Mouse (Mus musculus): ENCODE results near the gene Cers3.

Gene Cers3

DNA sequence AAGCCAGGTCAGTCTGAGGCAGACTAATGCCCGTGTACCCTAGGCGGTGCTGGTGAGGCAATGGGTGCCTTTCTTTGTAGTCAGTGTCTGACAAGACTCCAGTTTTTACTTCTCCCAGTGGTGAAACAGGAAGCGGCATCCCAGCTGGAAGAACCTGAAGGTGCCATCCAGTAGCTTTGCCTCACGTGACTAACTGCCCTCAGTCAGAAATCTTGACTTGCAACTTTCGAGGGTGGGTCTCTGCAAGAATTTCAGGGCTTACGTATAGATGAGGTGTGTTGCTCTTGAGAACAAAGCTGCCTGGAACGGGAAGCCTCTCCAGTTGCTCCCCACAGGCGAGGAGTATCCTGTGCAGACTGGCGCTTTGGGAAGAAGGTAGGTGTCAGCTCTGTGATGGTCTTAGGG lies at the start of gene Cers3:
Gene Cers3, plus strand, starts transcription at position 128 of the 405 bp plus-strand sequence.
- no peak for DNase-seq (ENCODE audit: low read depth, low spot score)

DNA sequence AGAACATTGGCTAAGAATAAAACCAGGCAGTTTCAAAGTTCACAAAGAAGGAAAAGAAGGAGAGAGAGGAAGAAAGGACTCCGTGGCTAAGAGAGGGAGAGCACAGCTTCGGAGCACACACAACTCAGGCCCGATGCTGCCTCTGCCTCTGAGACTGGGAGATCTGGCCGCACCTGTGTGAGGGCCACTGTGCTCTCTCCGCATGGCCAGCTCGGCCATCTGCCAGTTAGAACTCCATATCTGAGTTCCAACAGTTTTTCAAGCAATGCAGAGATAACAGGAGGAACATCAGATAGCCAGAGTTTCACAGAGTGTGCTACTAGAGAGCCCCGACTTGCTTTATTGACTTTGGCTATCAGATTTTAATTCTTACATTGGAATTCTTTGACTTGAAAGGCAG lies 48.8 kb upstream of the Cers3 start:
- no peak for DNase-seq (ENCODE audit: low read depth, low spot score)

DNA sequence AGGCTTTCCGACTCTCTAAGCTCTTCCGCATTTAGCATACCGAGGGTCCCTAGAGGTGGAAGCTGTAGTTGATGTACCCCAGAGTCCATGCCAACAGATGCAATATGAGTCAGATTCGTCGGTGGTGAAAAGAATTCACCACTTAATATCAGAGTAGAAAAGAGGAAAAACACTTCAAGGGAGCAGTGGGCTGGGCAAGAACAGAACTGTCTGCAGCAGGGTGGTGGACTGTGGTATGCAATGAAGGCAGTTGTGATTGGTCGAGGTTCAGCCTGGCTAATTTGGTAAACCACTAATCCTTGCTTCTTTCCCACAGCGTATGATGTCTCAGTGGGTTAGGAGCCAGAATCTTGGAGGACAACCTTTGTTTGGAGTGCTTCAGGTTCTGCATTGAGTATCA lies 40.6 kb upstream of the Cers3 start:
- DNase-seq (ENCODE audit: low read depth, low spot score): no peak

GRCm38 (mm10) chr7:66704631-66705030 lies 38.7 kb upstream of the Cers3 start:
- DNase-seq (ENCODE audit: low read depth, low spot score): no peak

GRCm38 (mm10) chr7:66711166-66711565 lies 32.1 kb upstream of the Cers3 start:
- no peak for DNase-seq (ENCODE audit: low read depth, low spot score)

DNA sequence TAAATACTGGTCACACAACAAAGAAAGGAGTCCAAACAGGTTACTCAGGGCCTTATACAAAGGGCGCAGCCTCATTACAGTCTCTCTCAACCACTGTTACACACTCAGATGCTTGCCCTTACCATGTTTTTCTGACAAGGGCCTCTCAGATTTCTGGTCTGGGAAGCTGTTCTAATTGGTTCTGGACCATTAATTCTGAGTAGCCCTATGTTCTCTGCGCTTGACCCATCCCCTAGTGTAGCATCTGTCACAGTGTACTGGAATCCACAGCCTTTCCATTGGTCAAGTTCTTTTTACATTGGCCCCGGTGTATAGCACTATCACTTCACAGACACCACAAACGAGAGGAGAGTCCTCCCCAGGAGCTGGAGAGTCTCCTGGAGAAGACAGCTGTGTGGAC lies 18.8 kb upstream of the Cers3 start:
- no peak for DNase-seq (ENCODE audit: low read depth, low spot score)

DNA sequence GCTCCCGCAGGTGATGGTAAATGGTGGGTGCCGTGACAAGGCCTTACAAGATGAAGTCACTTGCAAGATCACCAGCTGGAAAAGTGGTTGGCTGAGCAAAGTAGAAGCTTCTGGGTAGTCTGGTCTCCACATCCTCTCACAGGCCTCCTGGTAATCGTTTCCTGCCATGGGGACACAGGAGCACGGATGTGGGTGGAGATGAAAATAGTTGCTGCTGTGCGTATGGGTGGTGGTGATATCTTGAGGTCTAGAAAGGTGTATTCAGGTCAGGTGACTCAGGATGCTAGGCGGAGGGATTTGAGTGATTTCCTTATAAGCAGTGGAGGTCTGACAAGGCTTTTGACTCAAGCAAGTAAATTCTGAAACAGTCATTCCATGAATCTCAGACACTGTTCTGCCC lies 18.4 kb upstream of the Cers3 start:
- DNase-seq (ENCODE audit: low read depth, low spot score): no peak

GRCm38 (mm10) chr7:66728072-66728471 lies 15.2 kb upstream of the Cers3 start:
- DNase-seq (ENCODE audit: low read depth, low spot score): no peak

GRCm38 (mm10) chr7:66729232-66729631 lies 14.1 kb upstream of the Cers3 start:
- no peak for DNase-seq (ENCODE audit: low read depth, low spot score)

GRCm38 (mm10) chr7:66733431-66733830 lies 9.9 kb upstream of the Cers3 start:
- DNase-seq (ENCODE audit: low read depth, low spot score): no peak

DNA sequence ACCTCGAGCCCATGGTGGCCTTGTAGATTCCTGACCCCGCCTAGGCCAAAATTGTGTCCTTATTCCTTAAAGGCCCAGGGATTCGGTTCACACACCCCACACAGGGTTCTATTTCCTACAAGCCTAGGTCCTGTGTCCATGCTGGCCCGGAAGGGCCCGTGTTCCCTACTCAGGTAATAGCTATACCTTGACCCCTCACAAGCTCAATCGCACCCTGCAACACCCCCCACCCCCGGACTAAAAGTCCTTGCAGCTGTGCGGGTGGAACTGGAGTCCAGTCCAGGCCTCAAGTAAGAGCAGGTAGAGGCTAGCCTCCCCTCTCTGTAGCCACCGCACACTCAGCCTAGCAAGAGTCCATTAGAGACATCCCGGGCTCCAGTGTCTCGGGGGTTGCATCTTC lies 9.4 kb upstream of the Cers3 start:
- DNase-seq (ENCODE audit: low read depth, low spot score): no peak

GRCm38 (mm10) chr7:66734466-66734865 lies 8.8 kb upstream of the Cers3 start:
- no peak for DNase-seq (ENCODE audit: low read depth, low spot score)

DNA sequence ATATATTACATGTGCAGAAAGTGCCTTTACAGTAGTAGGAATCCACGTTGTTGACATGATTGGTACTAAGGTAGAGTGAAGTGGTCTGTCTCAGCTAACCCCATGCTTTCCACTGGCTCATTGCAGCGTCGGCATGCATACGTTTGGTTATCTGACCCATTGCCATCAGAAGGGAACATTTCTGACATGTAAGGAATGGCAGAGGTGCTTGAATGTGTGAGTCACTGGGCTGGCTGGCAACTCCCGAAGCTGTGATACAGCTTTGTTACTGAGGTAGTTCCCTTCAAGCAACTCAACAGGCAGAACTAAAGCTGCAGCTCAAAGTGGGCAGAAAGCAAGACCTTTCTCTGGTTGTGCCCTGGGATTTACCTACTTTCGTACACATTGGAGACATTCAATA lies 8.3 kb upstream of the Cers3 start:
- DNase-seq (ENCODE audit: low read depth, low spot score): no peak

GRCm38 (mm10) chr7:66737418-66737817 lies 5.9 kb upstream of the Cers3 start:
- no peak for DNase-seq (ENCODE audit: low read depth, low spot score)

DNA sequence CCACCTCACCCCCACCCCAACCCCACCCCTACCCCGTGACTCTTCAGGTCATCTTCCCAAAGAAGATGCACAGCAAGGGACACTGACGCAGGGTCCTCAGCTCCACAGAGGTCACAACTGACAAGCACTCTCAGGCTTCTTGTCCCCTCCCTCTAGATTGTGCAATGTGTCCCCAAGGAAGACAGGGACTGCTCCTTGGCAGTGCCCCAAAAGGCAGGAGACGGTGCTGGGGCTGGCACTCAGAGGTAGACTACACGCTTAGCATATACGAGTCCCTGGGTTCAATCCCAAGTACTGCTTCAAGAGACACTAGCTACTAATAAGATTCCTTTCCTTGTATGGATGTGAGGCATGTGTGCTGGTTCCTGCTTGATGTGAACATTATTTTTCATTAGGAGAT lies 2.3 kb upstream of the Cers3 start:
- DNase-seq (ENCODE audit: low read depth, low spot score): no peak

GRCm38 (mm10) chr7:66741412-66741811 lies 1.9 kb upstream of the Cers3 start:
- no peak for DNase-seq (ENCODE audit: low read depth, low spot score)

DNA sequence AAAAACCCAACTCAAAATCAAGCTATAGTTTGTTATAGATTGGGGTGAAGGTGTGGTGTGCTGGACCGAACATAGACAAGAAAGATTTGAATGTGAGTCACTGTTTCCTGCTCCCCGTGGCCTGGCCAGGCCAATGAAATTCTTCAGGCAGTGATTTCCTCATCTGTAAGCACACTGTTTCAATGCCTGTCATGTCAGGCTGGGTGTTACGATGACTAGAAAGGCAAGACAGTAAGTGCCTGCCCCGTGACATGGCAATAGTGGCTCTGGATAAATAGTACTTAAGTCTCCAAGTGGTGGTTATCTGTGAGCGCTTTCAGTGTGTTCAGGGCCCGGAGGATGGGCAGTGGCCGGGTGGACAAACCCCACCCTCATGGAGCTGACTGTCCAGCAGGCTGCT lies 3.7 kb downstream of the Cers3 start:
- no peak for DNase-seq (ENCODE audit: low read depth, low spot score)

DNA sequence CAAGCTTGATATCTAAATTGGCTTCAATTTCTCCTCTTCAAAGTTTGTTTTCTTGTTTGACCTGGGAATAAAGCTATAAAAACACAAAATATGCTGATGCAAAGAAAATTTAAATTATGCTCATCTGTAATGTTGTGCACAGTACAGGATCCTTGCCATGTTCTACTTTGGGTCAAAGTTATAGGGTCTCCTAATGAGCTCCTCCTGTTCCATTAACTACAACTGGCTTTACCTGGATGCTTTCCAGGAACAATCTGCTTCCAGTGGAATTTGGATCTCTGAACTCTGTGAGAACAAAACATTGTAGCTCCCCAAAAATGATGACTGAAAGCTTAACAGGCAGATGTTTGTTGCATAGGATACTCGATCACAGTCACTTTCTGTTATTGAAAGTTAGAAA lies 6.7 kb downstream of the Cers3 start:
- DNase-seq (ENCODE audit: low read depth, low spot score): no peak

DNA sequence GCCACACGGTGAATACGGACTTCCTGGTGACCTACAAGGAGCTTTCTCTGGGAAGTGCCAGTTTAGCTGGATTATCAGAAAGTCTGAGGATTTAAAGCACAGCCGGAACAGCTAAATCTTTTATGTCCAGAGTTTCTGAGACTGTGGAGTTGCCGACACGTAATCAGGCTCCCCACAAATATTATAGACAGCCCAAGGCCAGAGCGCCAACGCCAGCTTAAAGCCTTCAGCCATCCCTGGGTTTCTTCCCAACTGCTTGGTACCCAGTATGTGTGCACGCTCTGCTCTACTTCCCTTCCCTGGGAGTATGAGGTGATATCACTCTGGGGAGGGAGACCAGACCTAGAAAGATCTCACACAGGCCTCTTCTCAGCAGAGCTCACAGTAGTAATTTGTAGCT lies 10.5 kb downstream of the Cers3 start:
- DNase-seq (ENCODE audit: low read depth, low spot score): no peak

GRCm38 (mm10) chr7:66755611-66756010 lies 12.3 kb downstream of the Cers3 start:
- no peak for DNase-seq (ENCODE audit: low read depth, low spot score)

DNA sequence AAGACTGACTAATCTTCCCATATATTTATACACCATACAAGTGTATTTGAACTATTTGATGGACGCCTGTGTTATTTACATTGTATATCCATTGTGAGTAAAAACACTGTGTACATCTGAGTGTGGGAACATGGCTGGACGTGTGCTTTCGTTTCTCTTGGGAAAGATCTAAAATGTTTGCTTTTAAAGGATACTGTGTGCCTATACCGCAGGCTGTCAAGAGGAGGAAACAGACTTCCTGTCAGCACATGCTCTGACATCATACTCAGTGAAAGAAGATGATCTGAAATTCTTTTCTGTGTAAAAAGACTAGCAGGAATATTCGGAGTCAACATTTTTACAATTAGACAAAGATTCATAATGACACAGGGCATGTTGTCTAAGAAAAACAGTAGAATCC lies 26.6 kb downstream of the Cers3 start:
- no peak for DNase-seq (ENCODE audit: low read depth, low spot score)

DNA sequence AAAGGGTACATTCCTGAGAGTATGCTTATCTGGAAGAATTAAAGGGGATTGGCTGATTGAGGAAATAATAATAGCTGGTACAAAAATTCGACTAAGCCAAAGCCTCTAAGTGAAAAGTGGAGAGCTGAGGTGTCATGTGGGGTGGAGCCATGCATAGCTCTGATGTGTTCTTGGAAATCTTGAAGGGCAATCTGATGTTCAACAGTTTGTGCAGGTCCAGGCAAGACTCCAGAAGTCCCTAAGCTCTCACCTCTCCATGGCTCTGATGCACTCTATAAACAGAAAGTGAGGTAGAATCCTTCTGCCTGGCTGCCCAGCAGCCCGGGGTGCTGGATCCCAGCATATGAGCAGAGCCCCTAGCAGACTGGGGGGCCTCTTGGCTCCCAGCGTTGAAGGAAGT lies 27.4 kb downstream of the Cers3 start:
- DNase-seq (ENCODE audit: low read depth, low spot score): no peak

DNA sequence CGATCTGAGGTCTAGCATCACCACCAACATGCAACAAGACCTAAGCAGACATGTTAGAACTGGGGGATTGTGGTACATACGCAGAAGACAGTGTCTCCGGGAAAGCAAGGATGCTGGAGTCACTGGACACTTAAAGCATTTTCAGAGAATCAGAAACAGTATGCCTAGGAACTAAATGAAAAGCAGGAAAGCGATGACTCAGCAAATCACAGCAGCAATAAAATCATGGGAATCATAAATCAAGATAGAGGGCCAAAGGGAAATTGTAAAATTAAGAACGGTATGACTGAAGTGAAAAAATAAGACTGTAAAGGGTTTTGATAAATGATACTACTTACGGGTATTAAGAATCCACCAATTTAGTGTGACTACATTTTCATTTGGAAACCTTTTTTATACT lies 27.9 kb downstream of the Cers3 start:
- no peak for DNase-seq (ENCODE audit: low read depth, low spot score)

DNA sequence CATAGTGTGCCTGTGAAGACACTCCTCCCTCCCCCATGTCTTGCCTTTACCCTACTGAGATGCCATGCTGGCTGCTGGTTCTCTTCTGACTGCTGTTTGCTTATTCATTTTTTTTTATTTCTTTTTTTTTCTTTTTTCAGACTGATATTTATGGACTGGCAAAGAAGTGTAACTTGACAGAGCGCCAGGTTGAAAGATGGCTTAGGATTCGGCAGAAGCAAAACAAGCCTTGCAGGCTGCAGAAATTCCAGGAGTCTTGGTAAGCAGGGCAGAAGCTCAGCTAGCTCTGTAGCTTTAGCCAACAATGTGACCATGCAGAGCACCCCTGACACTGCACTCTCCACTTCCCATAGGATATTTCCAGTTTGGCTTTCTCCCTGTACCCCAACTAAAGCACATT lies 36.1 kb downstream of the Cers3 start:
- no peak for DNase-seq (ENCODE audit: low read depth, low spot score)

All from c-Kit-negative CD71-positive TER-119-positive erythroid progenitor cells, embryonic 14.5 days (primary cell).